Mouse (Mus musculus) forebrain, embryonic 10.5 days (tissue): Measurements from ENCODE around the gene Fam205c. TPM values are rescaled to one million over a fixed set of nuclear protein-coding genes. Genes with fewer than 3 reads are reported as not detected.

Experiments used
- DNase-seq: peaks from one replicate; pipeline ENCODE4 v3.0.0-alpha.2; 2017; ENCODE audit warnings: low spot score; ENCODE audit errors: extremely low spot score
- H3K27ac ChIP-seq: fragments of 300-500 bp; sonication (generic); 2 replicates; pipeline ENCODE4 v1.5.1; 2016; ENCODE audit warnings: mild to moderate bottlenecking
- H3K27me3 ChIP-seq: fragments of 300-500 bp; sonication (generic); 2 replicates; pipeline ENCODE4 v1.6.1; 2016; ENCODE audit warnings: mild to moderate bottlenecking; ENCODE audit not compliant: poor library complexity, severe bottlenecking
- H3K36me3 ChIP-seq: fragments of 300-500 bp; sonication (generic); replicated peaks from 2 replicates; pipeline ENCODE4 v1.6.1; 2016; ENCODE audit warnings: mild to moderate bottlenecking, moderate library complexity
- H3K4me1 ChIP-seq: fragments of 300-500 bp; sonication (generic); 2 replicates; pipeline ENCODE4 v1.6.1; 2016
- H3K4me3 ChIP-seq: fragments of 300-500 bp; sonication (generic); 2 replicates; pipeline ENCODE4 v1.5.1; 2016; ENCODE audit warnings: mild to moderate bottlenecking, moderate library complexity
- H3K9me3 ChIP-seq: fragments of 300-500 bp; sonication (generic); 2 replicates; pipeline ENCODE4 v1.6.1; 2016; ENCODE audit warnings: mild to moderate bottlenecking, moderate library complexity
- WGBS: fragments of 180-500 bp; shearing (Covaris S2); methylation state at CpG from one replicate; pipeline ENCODE4 v1.1.7; 2016; 5-methylcytosine and 5-hydroxymethylcytosine counted together
- polyA plus RNA-seq: library from polyadenylated mRNA; unstranded; fragments of >200 nt; fragmentation: Nextera tagmentation; extraction: Ambion mirVana; gene quantifications from 2 replicates; pipeline ENCODE4 v1.2.1, GENCODE M21; 2016

The Fam205c gene
- polyA plus RNA-seq = 0.18 and 0.53 TPM in 2 replicates

DNA sequence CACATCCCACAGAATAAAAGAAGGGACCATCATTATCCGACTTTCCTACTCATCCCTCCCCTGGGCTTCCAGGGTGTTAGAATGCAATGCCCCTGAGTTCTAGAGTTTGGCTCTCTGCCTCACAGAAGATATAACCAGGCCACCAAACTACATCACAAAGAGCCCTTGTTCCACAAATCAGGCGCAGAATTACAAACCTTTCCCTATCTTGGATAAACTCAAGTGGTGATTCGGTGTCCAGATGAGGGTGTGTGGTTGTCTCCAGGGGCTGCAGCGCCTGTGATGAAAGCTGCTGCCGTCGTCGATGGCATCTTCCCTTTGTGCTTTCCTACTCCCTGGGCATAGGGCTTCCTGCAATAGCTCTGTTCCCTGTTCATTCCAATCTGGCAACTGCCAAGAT lies at the start of gene Fam205c:
Fam205c (minus strand) TSS at position 101 of the 400 bp plus-strand sequence.
- Histone ChIP-seq H3K27ac (no peak within 1 kb of the TSS), H3K9me3 (no peaks in the 10 kb centered on the region), H3K36me3 (no peaks in the 10 kb centered on the region), H3K4me1 (no peaks in the 10 kb centered on the region), H3K4me3 (no peak within 1 kb of the TSS), H3K27me3 (0 out of 2 replicates have a peak, but pooled peaks cover 3% of the 10 kb centered on the region)
- no peak for DNase-seq
- WGBS = 85% methylated on average over 7 of the region's 7 CpGs

DNA sequence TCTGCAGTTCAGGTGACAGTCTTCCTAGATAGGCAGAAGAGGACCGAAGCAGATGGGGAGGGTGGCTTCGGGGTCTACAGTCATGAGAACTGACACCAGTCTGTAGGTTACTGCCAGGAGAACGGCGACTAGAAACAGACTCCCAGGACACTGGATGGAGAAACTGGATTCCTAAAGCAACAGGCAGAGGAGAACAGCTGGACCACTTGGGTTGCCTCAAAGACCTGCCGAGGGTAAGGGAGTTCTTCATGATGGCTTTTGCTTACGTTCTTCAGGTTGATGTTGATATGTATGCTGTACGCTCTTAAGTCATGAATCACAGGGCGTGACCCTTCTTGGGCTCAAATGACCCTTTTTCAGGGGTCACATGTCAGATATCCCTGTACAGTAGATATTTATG lies 48.4 kb upstream of the Fam205c start:
- peaks cover 15% of the 10 kb centered on the region for H3K4me1 ChIP-seq
- DNase-seq = no peak
- no peaks in the 10 kb centered on the region for H3K9me3 ChIP-seq
- H3K27ac ChIP-seq = no peak overlapping the region
- no peak overlapping the region for H3K4me3 ChIP-seq
- H3K36me3 ChIP-seq = no peaks in the 10 kb centered on the region
- peaks cover 43% of the 10 kb centered on the region for H3K27me3 ChIP-seq
- 89% methylated on average over 8 of the region's 8 CpGs for WGBS

DNA sequence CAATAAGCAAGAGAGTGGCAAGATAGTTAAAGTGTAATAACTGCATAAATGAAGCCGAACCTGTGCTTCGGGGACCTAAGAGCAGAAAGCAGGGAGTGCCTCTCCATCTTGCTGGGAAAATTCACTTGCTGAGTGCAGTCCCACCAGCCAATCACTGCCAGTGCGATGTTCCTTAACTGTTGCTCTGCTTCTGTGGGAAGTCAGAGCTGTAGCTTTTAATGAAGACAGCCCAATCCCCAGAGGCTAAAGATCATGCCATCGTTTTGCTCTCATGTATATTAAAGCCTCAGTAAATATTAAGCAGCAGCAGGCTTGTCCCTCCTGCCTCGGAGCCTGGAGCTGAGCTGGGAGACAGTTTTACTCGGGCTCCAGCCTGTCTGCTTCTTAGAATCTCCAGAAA lies 48.0 kb upstream of the Fam205c start:
- Histone ChIP-seq H3K9me3 (no peaks in the 10 kb centered on the region), H3K4me1 (peaks cover 18% of the 10 kb centered on the region), H3K27me3 (peaks cover 47% of the 10 kb centered on the region), H3K4me3 (no peak overlapping the region), H3K36me3 (no peaks in the 10 kb centered on the region), H3K27ac (no peak overlapping the region)
- 79% methylated on average over 6 of the region's 6 CpGs for WGBS
- no peak for DNase-seq

DNA sequence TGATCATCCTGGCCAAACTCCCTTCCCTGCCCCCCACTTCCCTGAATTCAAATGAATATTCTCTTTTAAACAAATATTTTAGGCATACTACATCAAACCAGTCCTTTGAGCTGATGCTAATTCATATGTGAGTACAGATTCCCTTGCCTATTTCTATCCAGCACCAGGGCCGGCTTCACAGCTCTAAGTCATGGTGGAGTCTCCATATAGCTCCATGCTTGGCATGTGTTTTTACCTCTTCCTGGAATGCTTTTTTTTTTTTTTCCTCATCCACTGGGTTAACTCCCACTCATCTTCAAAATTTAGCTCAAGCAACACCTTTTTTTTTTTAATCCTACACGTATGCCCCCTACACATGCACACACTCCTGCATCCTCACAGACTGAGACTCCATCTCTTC lies 47.5 kb upstream of the Fam205c start:
- 82% methylated on average over 2 of the region's 2 CpGs for WGBS
- Histone ChIP-seq H3K4me1 (peaks cover 21% of the 10 kb centered on the region), H3K9me3 (no peaks in the 10 kb centered on the region), H3K36me3 (no peaks in the 10 kb centered on the region), H3K4me3 (no peak overlapping the region), H3K27me3 (peaks cover 51% of the 10 kb centered on the region), H3K27ac (no peak overlapping the region)
- no peak for DNase-seq

DNA sequence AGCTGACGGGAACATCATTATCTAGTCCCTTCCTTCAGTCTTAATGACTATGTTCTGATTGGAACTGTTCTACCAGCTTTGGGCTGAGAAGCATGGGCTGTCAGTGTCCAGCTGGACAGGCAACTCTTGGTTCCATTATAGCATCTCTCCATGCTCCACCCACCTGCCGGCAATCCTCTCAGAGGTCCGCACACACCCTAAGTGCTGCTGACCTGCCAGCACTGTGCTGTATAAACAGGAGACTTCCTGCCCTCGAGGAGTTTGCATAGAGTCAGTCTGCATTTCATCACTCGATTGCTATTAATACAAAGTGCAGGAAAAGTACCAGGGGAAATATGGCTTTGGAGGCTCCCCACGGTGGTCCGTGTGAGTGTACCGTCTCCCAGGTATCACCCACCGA lies 46.7 kb upstream of the Fam205c start:
- Histone ChIP-seq H3K36me3 (no peaks in the 10 kb centered on the region), H3K27me3 (peaks cover 58% of the 10 kb centered on the region), H3K9me3 (no peaks in the 10 kb centered on the region), H3K4me1 (peaks cover 23% of the 10 kb centered on the region), H3K4me3 (no peak overlapping the region), H3K27ac (no peak overlapping the region)
- 84% methylated on average over 9 of the region's 9 CpGs for WGBS
- DNase-seq = no peak

DNA sequence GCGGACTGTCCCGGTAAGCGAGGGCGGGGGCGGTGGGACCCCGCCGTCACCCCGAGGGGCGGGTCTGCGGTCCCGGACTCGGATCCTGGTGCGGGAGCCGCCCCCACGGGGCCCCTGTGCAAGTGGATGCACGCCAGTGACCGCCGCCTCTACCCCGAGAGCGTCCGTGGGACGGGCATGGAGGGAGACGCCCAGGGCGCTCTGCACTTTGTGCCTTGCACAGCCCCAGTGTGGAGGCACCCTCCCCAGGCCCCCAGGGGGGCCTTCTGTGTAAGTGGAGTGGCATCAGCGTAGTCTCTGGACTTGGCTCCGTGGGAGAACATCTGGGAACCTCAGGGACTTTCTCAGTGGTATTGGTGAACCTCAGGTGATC lies 43.4 kb upstream of the Fam205c start:
- Histone ChIP-seq H3K36me3 (no peaks in the 10 kb centered on the region), H3K27ac (peak overlapping the region; percentile 81), H3K4me1 (peaks cover 9% of the 10 kb centered on the region), H3K27me3 (peaks cover 79% of the 10 kb centered on the region), H3K4me3 (peak overlapping the region; percentile 69), H3K9me3 (no peaks in the 10 kb centered on the region)
- WGBS = 3% methylated on average over 26 of the region's 26 CpGs
- DNase-seq = no peak

DNA sequence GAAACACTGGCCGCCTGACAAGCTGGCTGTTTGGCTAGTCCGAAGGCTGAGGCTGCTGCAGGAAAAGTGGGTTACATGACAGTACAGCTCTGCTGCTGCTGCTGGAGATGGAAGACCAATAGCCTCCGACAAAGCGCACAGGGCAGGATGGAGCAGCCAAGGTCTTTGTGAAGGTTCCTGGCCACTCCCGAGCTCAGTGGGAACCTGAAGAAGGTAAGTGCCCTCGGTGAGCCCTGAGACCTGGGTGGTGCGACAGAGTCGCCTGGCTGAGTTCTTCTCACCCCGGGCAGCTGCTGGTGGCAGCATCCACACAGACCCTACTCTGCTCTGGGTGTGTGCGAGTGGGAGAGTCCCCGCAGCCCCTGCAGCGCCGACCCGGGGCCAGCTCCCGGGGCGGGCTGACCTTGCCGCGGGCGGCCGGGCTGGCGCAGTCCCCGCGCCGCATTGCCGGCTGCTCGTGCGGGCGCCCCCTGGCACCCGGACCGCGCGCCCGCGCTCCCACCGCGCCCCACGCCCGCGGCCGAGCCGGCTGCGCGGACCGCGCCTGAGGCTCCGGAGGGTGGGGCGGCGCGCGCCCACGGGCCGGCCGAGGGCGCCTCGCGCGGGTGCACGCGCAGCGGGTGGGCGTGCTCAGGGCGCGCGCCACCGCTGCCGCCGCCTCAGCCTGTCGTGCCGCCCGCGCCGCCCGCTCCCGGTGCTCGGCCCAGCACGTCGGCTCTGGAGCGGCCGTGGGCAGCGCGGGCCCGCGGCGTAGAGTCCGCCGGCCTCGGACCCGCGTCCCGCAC lies 42.8 kb upstream of the Fam205c start, which contains the start of gene Phf24:
Phf24 (plus strand) TSS at position 44 of the 785 bp plus-strand sequence.
- Histone ChIP-seq H3K4me1 (peaks cover 9% of the 10 kb centered on the region), H3K4me3 (peak within 1 kb of the TSS; percentile 69), H3K36me3 (no peaks in the 10 kb centered on the region), H3K27ac (peak within 1 kb of the TSS; percentile 81), H3K9me3 (no peaks in the 10 kb centered on the region), H3K27me3 (peaks cover 80% of the 10 kb centered on the region)
- 1% methylated on average over 90 of the region's 90 CpGs for WGBS
- peak; percentile 38 for DNase-seq

DNA sequence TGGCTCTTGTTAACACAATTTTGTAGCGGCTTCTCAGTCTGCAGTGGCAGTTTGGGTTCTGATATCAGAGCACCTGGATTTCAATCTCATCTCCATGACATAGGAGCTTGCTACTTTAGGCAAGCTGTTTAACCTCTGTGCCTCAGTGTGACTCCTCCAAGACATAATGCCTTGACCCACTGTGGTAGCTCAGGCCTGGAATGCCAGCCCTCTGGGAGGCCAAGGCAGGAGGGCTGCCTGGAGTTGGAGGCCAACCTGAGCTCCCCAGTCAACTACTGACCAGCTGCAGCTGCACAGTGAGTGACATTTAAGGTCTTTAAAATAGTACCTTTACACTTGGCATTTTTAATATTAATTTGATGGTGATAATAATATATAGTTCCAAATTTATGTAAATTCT lies 41.9 kb upstream of the Fam205c start:
- Histone ChIP-seq H3K4me3 (no peak overlapping the region), H3K27ac (no peak overlapping the region), H3K27me3 (peaks cover 75% of the 10 kb centered on the region), H3K9me3 (no peaks in the 10 kb centered on the region), H3K36me3 (no peaks in the 10 kb centered on the region), H3K4me1 (peaks cover 9% of the 10 kb centered on the region)
- 68% methylated on average over 1 of the region's 1 CpGs for WGBS
- no peak for DNase-seq

DNA sequence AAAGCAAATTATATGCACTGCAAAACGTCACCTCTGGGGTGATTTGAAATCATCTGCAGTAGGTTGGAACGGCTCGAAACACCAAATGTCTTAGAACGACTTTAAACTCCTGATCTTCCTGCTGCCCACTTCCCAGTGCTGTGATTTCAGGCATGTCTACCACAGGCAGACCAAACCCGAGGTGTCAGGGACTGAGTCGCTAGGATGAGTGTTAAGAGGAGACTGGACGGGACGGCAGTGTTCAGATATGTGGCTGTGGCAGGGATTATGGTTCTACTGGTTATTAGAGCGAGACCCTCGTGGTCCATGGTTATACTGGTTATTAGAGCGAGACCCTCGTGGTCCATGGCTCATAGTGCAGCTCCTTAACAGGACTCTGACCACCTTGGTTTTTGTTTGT lies 41.3 kb upstream of the Fam205c start:
- H3K4me3 ChIP-seq = no peak overlapping the region
- H3K36me3 ChIP-seq = no peaks in the 10 kb centered on the region
- peaks cover 68% of the 10 kb centered on the region for H3K27me3 ChIP-seq
- peaks cover 9% of the 10 kb centered on the region for H3K4me1 ChIP-seq
- WGBS = 86% methylated on average over 12 of the region's 12 CpGs
- H3K9me3 ChIP-seq = no peaks in the 10 kb centered on the region
- H3K27ac ChIP-seq = no peak overlapping the region
- no peak for DNase-seq

DNA sequence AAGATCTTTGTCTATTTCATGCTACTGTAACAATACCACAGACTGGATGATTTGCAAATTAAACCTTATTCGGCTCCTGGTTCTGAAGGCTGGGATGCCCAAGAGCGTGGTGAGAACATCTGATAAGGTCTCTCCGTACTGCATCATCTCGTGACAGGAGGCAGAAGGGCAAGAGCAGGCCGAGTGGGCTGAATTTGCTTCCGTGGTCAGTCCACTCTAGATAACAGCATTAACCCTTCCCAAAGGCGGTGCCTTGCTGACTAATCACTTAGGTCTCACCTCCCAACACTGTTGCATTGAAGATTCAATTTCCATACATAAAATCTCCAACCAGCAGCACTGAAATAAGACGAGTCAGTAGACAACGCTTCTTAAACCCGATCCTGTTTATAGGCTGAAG lies 39.4 kb upstream of the Fam205c start:
- Histone ChIP-seq H3K27ac (no peak overlapping the region), H3K27me3 (peaks cover 58% of the 10 kb centered on the region), H3K36me3 (no peaks in the 10 kb centered on the region), H3K4me1 (peaks cover 9% of the 10 kb centered on the region), H3K4me3 (no peak overlapping the region), H3K9me3 (no peaks in the 10 kb centered on the region)
- no peak for DNase-seq
- 57% methylated on average over 10 of the region's 10 CpGs for WGBS

DNA sequence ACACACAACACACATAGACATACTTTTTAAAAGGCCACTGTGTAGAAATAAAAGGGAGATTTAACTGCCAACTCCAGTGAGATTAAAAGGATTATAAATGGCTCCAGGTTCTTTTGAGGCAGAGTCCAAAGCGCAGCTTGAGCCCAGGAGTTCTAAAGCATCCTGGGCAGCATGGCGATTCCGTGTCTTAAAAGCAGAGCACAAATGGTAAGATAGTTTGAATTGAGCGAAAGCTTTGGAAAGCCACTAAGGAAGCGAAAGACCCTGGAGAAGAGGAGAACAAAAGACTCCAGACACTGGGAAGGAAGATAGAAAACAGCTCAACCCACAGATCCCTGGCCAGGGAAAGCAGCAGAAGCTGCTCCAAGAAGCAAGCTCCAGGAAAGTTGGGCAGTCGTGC lies 30.9 kb upstream of the Fam205c start:
- H3K27ac ChIP-seq = peak overlapping the region; percentile 13; the same call in 1 of the 2 replicates
- H3K4me3 ChIP-seq = no peak overlapping the region
- WGBS = 51% methylated on average over 6 of the region's 6 CpGs
- no peak for DNase-seq
- no peaks in the 10 kb centered on the region for H3K36me3 ChIP-seq
- no peaks in the 10 kb centered on the region for H3K9me3 ChIP-seq
- H3K27me3 ChIP-seq = 0 out of 2 replicates have a peak, but pooled peaks cover 6% of the 10 kb centered on the region
- H3K4me1 ChIP-seq = peaks cover 8% of the 10 kb centered on the region

DNA sequence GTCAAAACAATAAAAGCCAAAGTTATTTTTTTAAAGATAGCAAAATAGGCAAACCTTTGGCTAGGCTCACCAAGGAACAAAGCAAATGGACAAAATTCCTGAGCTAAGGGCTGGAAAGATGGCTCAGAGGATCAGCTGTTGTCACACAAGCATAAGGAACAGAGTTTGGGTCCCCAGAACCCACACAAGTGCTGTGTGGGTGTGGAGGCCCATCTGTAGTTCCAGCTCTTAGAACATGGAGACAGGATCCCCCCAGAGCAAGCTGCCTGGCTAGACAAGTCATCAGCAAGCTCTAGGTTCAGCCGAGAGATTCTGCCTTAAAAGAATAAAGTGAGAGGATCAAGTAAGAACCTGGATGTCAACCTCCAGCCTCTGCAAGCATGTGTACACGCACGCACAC lies 30.5 kb upstream of the Fam205c start:
- Histone ChIP-seq H3K27me3 (0 out of 2 replicates have a peak, but pooled peaks cover 6% of the 10 kb centered on the region), H3K9me3 (no peaks in the 10 kb centered on the region), H3K27ac (peak overlapping the region; percentile 48; the same call in 1 of the 2 replicates), H3K36me3 (no peaks in the 10 kb centered on the region), H3K4me1 (peaks cover 8% of the 10 kb centered on the region), H3K4me3 (no peak overlapping the region)
- DNase-seq = no peak
- 82% methylated on average over 3 of the region's 3 CpGs for WGBS

DNA sequence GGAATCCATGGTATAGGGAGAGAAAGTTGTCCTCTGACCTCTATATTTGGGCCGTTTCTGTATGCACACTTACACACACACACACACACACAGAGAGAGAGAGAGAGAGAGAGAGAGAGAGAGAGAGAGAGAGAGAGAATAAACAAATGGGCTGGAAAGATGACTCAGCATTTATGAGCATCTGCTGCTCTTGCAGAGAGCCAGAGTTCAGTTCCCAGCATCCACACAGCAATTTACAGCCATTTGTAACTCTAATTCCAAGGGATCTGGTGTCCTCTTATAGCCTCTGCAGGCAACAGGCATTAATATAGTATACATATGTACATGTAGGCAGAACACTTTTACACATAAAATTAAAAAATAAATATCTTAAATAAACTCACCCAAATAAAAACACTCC lies 29.9 kb upstream of the Fam205c start:
- no peak overlapping the region for H3K27ac ChIP-seq
- 88% methylated on average over 1 of the region's 1 CpGs for WGBS

More for the DNA sequence above, 29.9 kb upstream of the Fam205c start:
- 0 out of 2 replicates have a peak, but pooled peaks cover 6% of the 10 kb centered on the region for H3K27me3 ChIP-seq
- H3K36me3 ChIP-seq = no peaks in the 10 kb centered on the region
- peaks cover 11% of the 10 kb centered on the region for H3K4me1 ChIP-seq
- no peak for DNase-seq
- H3K9me3 ChIP-seq = no peaks in the 10 kb centered on the region
- no peak overlapping the region for H3K4me3 ChIP-seq
